In the genomic region with DNA sequence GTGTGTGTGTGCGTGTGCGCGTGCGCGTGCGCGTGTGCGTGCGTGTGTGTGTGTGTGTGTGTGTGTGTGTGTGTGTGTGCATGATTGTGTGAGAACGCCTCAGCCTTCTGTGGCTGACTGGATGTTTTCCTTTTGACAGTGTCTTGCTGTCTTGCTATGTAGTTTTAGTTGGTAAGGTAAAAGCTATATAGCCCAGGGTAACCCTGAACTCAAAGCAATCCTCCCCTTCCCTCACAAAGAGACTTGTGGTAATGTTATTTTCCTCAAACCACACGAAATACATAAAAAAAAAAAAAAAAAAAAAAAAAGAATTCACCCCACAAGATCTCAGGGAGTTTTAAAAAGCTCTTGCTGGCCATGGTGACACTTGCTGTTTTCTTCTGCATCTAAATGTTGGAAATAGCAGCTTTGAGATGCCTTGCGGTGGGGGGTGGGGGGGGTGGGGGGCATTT, we compare ENCODE assay signal across 3 mouse cellular contexts. TPM values are rescaled to one million over a fixed set of nuclear protein-coding genes. Genes with fewer than 3 reads are reported as not detected.
"Had no signal": no experiment of that assay in that cellular context is flagged by ENCODE, and none has a peak within 500 bp of the region (broad histone marks: within the 10 kb centered on the region; RNA-seq: fewer than 3 reads in every experiment).

No protein-coding gene starts in this region.

RNA-seq across cellular contexts. Expression of a gene that starts 14.0 kb away (rescaled TPM):
- total RNA-seq: megakaryocyte progenitor cell, adult 5-6 weeks; midbrain, postnatal 0 days; monocyte, adult 5-6 weeks had no signal
